Mouse (Mus musculus) embryonic facial prominence, embryonic 11.5 days (tissue): ENCODE measurements around the gene Rrnad1. TPM values are rescaled to one million over a fixed set of nuclear protein-coding genes. Genes with fewer than 3 reads are reported as not detected.

Source experiments
- ATAC-seq: fragments of 200-750 bp; cut with Nextera tagmentation; replicated peaks from 2 replicates; pipeline ENCODE4 v1.8.0; 2017; ENCODE audit warnings: low read depth; ENCODE audit not compliant: insufficient number of reproducible peaks, low FRiP score, low TSS enrichment
- DNase-seq: peaks from one replicate; pipeline ENCODE4 v3.0.0-alpha.2; 2015; ENCODE audit warnings: low spot score
- H3K27ac ChIP-seq: fragments of 300-500 bp; sonication (generic); replicated peaks from 2 replicates; pipeline ENCODE4 v1.5.1; 2014; ENCODE audit warnings: mild to moderate bottlenecking, low read depth, low read length, control low read depth
- H3K27me3 ChIP-seq: fragments of 300-500 bp; sonication (generic); 2 replicates; pipeline ENCODE4 v1.6.1; 2014; ENCODE audit warnings: mild to moderate bottlenecking, low read length, moderate library complexity, mixed read lengths; ENCODE audit not compliant: control insufficient read depth, insufficient read depth
- H3K36me3 ChIP-seq: fragments of 300-500 bp; sonication (generic); replicated peaks from 2 replicates; pipeline ENCODE4 v1.6.1; 2014; ENCODE audit warnings: low read depth, mild to moderate bottlenecking, low read length, moderate library complexity, mixed read lengths; ENCODE audit not compliant: control insufficient read depth, insufficient read depth
- H3K4me1 ChIP-seq: fragments of 300-500 bp; sonication (generic); 2 replicates; pipeline ENCODE4 v1.6.1; 2014; ENCODE audit warnings: low read length, mixed read lengths; ENCODE audit not compliant: control insufficient read depth, insufficient read depth
- H3K4me2 ChIP-seq: fragments of 300-500 bp; sonication (generic); 2 replicates; pipeline ENCODE4 v1.6.1; 2014; ENCODE audit warnings: low read depth, mild to moderate bottlenecking, control low read depth, low read length, moderate library complexity
- H3K4me3 ChIP-seq: fragments of 300-500 bp; sonication (generic); 2 replicates; pipeline ENCODE4 v1.5.1; 2014; ENCODE audit warnings: low read depth, low read length, control low read depth
- H3K9ac ChIP-seq: fragments of 300-500 bp; sonication (generic); replicated peaks from 2 replicates; pipeline ENCODE4 v1.6.1; 2014; ENCODE audit warnings: mild to moderate bottlenecking, control low read depth, low read length
- H3K9me3 ChIP-seq: fragments of 300-500 bp; sonication (generic); replicated peaks from 2 replicates; pipeline ENCODE4 v1.6.1; 2016; ENCODE audit warnings: mild to moderate bottlenecking, low read length, inconsistent platforms, mixed read lengths; ENCODE audit not compliant: control insufficient read depth
- WGBS: fragments of 180-500 bp; shearing (Covaris S2); extraction: QIAGEN DNeasy Blood & Tissue Kit; methylation state at CpG from one replicate; pipeline ENCODE4 v1.1.7; 2014; 5-methylcytosine and 5-hydroxymethylcytosine counted together
- polyA plus RNA-seq: library from polyadenylated mRNA; unstranded; fragments of >200 nt; fragmentation: Nextera tagmentation; extraction: Ambion mirVana; gene quantifications from 2 replicates; pipeline ENCODE4 v1.2.1, GENCODE M21; 2014

The Rrnad1 gene
- polyA plus RNA-seq, 1 experiment from 2014 or later, result 13.5 TPM

- Histone ChIP-seq H3K36me3 (no peaks in the 10 kb centered on the region; the same call in 1 of the 2 replicates), H3K4me1 (no peaks in the 10 kb centered on the region), H3K27me3 (no peaks in the 10 kb centered on the region), H3K9ac (peak overlapping the region; percentile 67), H3K4me3 (peak overlapping the region; percentile 53), H3K9me3 (no peaks in the 10 kb centered on the region), H3K4me2 (peak overlapping the region; percentile 72), H3K27ac (no peak overlapping the region)
- ATAC-seq, result no peak
- DNase-seq, result no peak
- WGBS, result 65% methylated on average over 9 of the region's 9 CpGs
Measured at GRCm38 (mm10) chr3:87920270-87920943, 10.1 kb downstream of the Rrnad1 start.

GRCm38 (mm10) chr3:87919336-87920108 lies 11.0 kb downstream of the Rrnad1 start, which contains the start of gene Mrpl24:
Mrpl24 (plus strand) TSS chr3:87919506.
- Histone ChIP-seq H3K9ac (peak within 1 kb of the TSS; percentile 67), H3K4me2 (peak within 1 kb of the TSS; percentile 72), H3K4me1 (no peaks in the 10 kb centered on the region), H3K27ac (peak within 1 kb of the TSS; percentile 37), H3K4me3 (peak within 1 kb of the TSS; percentile 53), H3K27me3 (no peaks in the 10 kb centered on the region), H3K9me3 (no peaks in the 10 kb centered on the region), H3K36me3 (no peaks in the 10 kb centered on the region; the same call in 1 of the 2 replicates)
- WGBS, result under 1% methylated on average over 30 of the region's 30 CpGs
- DNase-seq, result peak; percentile 94
- ATAC-seq, result peak; percentile 70

DNA sequence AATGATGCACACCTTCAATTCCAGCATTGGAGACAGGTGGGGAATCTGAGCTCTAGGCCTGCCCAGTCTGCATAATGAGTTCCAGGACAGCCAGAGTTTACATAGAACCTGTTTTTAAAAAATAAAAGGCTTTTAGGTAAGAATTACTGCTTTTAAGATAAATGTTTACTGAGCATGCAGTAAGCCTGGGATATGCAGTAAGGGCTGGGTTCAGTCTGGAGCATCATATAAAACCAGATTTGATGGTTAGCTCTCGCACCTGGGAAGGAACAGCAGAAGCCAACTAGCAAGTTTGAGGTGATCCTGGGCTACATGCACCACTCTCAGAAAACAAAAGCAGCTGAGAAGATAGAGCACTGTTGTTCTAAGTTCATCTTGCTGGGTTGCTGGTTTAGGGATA lies 12.0 kb downstream of the Rrnad1 start:
- Histone ChIP-seq H3K27ac (no peak overlapping the region), H3K4me1 (no peaks in the 10 kb centered on the region), H3K9me3 (no peaks in the 10 kb centered on the region), H3K27me3 (no peaks in the 10 kb centered on the region), H3K9ac (no peak overlapping the region), H3K36me3 (no peaks in the 10 kb centered on the region; the same call in none of the 2 replicates), H3K4me3 (no peak overlapping the region), H3K4me2 (no peak overlapping the region)
- ATAC-seq (no peak), DNase-seq (no peak)
- WGBS, result 95% methylated on average over 1 of the region's 1 CpGs

DNA sequence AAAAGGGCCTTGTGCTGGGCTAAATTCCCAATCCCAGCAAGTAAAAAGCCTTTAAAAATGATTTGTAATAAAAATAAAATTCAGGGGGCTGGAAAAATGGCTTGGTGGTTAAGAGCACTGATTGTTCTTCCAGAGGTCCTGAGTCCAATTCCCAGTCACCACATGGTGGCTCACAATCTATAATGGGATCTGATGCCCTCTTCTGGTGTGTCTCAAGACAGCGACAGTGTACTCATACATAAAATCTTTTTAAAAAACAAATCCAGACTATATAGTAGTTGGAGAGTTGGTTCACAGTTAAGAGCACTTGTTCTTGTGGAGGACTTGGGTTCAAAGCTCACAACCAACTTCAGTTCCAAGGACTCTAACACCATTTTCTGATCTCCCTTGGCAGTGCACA lies 13.5 kb downstream of the Rrnad1 start:
- H3K9me3 ChIP-seq, result no peaks in the 10 kb centered on the region
- no peaks in the 10 kb centered on the region for H3K27me3 ChIP-seq
- H3K4me3 ChIP-seq, result no peak overlapping the region
- no peak overlapping the region for H3K9ac ChIP-seq
- H3K4me1 ChIP-seq, result no peaks in the 10 kb centered on the region
- ATAC-seq (no peak), DNase-seq (no peak)
- no peaks in the 10 kb centered on the region; the same call in 1 of the 2 replicates for H3K36me3 ChIP-seq
- no peak overlapping the region for H3K27ac ChIP-seq
- 90% methylated on average over 1 of the region's 1 CpGs for WGBS
- no peak overlapping the region for H3K4me2 ChIP-seq

DNA sequence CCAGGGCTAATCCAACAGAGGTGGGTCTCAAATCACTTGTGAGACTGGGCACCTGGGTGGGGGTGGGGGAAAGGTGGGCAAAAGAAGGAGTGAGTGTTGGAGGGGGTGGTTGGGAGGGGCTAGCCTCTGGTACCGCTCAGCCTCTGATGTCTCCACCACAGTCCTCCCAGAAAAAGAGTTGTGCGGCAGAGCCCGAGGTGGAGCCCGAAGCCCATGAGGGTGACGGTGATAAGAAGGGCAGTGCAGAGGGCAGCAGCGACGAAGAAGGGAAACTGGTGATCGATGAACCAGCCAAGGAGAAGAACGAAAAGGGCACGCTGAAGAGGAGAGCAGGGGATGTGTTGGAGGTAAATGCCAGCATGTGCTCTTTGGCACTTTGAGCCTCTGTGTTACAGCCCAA lies 16.6 kb downstream of the Rrnad1 start:
- no peaks in the 10 kb centered on the region; the same call in 1 of the 2 replicates for H3K36me3 ChIP-seq
- no peaks in the 10 kb centered on the region for H3K9me3 ChIP-seq
- 93% methylated on average over 10 of the region's 10 CpGs for WGBS
- H3K27ac ChIP-seq, result no peak overlapping the region
- no peak overlapping the region for H3K9ac ChIP-seq
- peaks cover 17% of the 10 kb centered on the region for H3K4me1 ChIP-seq
- ATAC-seq, result no peak
- DNase-seq, result no peak
- H3K4me2 ChIP-seq, result no peak overlapping the region
- no peak overlapping the region for H3K4me3 ChIP-seq
- no peaks in the 10 kb centered on the region for H3K27me3 ChIP-seq

DNA sequence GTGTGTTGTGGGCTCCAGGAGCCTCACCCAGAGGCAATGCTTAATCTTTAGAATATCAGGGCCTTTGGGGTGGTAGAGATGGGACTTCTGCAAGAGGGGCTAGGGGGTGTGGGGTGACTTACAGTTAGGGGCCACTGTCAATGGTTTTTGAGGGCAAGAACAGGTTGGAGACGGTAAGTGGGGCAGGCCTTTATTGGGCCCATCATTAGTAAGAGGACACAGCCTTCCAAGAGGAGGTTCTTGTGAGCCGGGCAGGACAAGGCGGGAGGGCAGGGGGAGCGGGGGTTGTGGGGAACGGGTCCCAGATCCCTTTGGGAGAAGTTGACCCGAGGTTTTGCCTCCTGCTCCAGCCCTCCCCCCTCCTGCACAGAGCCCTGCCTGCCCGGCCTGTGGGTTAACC lies 17.0 kb downstream of the Rrnad1 start:
- no peaks in the 10 kb centered on the region for H3K27me3 ChIP-seq
- H3K4me1 ChIP-seq, result peaks cover 17% of the 10 kb centered on the region
- no peak overlapping the region for H3K27ac ChIP-seq
- H3K9me3 ChIP-seq, result no peaks in the 10 kb centered on the region
- 84% methylated on average over 7 of the region's 7 CpGs for WGBS
- no peak overlapping the region for H3K4me2 ChIP-seq
- H3K36me3 ChIP-seq, result no peaks in the 10 kb centered on the region; the same call in 1 of the 2 replicates
- H3K4me3 ChIP-seq, result no peak overlapping the region
- ATAC-seq (no peak), DNase-seq (no peak)
- no peak overlapping the region for H3K9ac ChIP-seq

DNA sequence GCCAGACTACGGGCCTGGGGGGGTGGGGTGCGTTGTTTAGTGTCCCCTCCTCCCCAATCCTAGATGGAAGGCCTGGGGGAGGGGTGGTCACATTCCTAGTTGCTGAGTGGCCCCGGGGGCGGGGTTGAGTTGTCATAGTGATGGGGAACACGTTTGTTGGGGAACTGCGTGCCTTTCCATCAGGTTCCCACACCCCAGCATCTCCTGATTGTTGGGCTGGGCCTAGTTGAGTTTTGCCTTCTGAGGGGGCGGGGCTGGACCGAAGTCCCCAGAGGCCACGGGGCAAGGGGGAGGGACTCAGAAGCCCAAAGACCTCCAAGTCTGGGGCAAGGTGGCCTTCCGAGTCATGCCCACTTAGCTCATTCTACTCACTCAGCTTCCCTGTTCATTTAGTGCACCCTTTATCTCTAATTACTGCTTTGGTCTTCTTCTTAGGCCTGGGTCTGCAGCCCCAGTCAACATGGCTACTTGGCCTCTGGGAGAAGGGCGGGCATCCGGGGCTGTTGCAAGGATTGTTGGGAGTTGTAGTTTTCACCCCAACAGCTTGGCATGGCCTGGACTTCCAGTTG lies 19.9 kb downstream of the Rrnad1 start:
- peak; percentile 29 for ATAC-seq
- Histone ChIP-seq H3K4me3 (peak overlapping the region; percentile 28), H3K27ac (peak overlapping the region; percentile 70), H3K27me3 (no peaks in the 10 kb centered on the region), H3K9ac (peak overlapping the region; percentile 43), H3K9me3 (no peaks in the 10 kb centered on the region), H3K36me3 (no peaks in the 10 kb centered on the region; the same call in 1 of the 2 replicates), H3K4me1 (peaks cover 17% of the 10 kb centered on the region), H3K4me2 (peak overlapping the region; percentile 54)
- 3% methylated on average over 12 of the region's 12 CpGs for WGBS
- DNase-seq, result peak; percentile 91
